Mouse (Mus musculus) testis, adult 2 months (tissue): ENCODE data around the gene Gm7173.

ENCODE experiments used
- CTCF ChIP-seq: fragments of 200-500 bp; IDR thresholded peaks from 2 replicates; pipeline ENCODE4 v1.5.1; 2012; ENCODE audit warnings: low read depth, mild to moderate bottlenecking, inconsistent platforms, low read length, moderate library complexity; ENCODE audit not compliant: control insufficient read depth, insufficient read depth, insufficient replicate concordance
- POLR2A ChIP-seq: fragments of 200-500 bp; IDR thresholded peaks from 2 replicates; pipeline ENCODE4 v1.6.1; 2012; ENCODE audit warnings: low read depth, mild to moderate bottlenecking, inconsistent platforms, low read length, moderate library complexity; ENCODE audit not compliant: control insufficient read depth

DNA sequence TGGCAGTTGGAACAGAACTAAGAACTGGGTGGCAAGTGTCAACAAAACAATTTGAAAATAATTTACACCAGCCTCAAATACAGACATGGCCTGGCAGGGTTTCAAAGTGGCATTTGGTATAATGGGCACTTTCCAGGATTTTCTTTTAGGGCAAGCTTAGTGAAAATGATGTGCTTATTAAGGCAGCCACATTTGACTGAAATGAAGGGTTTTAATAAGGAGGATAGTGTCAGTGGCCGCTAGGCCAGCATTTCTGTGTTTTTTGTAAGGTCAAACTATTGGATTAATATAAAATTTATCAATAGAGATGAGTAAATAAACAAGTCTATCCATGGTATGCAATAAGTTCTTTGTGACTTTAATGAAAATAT, 546 bp upstream of the Gm7173 start:
- TF ChIP-seq POLR2A (no peak), CTCF (no peak)
